Mouse (Mus musculus) ES-Bruce4 (cell line): ENCODE data around the gene Hip1r.

Experiments used
- CTCF ChIP-seq: IDR thresholded peaks from one replicate; pipeline ENCODE4 v1.8.1; 2011; ENCODE audit warnings: low read depth, low read length
- EP300 ChIP-seq: IDR thresholded peaks from 2 replicates; pipeline ENCODE4 v1.6.1; 2011; ENCODE audit warnings: low read depth, low read length; ENCODE audit not compliant: insufficient read depth
- POLR2A ChIP-seq: IDR thresholded peaks from one replicate; pipeline ENCODE4 v1.8.1; 2011; ENCODE audit warnings: low read length; ENCODE audit not compliant: insufficient read depth

GRCm38 (mm10) chr5:123987511-123987910 is 14.1 kb downstream of the Hip1r start:
- TF ChIP-seq CTCF (no peak), POLR2A (no peak), EP300 (no peak)
